Mouse (Mus musculus): ENCODE measurements at regions not wholly inside any gene's neighbourhood (a gene's known extent, or its start where the extent isn't known, plus 50 kb on each side); places are given as distances from the start of the nearest gene placed in this dataset.
"Not testable (repeated sequence)": the region's sequence is repeated elsewhere in the genome, so short reads cannot be mapped to it uniquely, and the experiment has no call there.

DNA sequence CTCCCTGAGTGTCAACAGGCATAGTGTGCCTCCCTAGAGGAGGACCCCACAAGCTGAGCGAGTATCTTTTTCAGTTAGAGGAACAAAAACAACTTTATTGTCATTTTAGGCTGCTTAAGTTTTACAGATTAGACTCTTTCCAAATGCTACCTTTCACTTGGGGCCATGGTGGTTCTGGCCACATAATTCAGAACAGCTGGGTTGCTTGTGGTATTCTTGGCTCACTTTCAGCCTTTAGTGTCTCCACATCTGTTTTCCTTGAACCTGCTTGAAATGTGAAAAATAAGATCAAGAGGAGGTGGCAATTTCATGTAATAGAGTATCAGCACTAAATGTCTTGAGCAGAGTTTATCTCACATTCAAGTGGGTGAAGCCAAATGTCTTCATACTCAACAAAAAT is 402.7 kb upstream of the Ptger4 start:
- no peak for DNase-seq

DNA sequence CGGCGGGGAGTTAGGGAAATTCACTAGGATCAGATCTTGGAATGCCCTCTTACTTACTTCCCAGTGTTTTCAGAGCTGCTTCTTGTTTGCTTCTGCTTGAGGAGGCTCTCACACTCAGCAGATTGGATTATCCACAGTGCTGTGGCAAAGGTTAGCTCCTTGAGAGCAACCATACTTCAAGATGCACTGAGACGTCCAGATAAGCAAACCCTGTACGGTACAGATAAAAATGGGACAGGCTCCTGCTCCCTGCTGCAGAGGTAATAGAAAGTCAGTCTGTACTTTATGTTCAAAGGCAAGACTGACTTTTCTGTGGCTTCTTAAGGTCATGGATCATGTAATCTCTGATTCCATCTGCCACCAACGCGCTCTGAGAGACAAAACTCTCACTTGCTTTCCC is 414.8 kb upstream of the Ptger4 start:
- DNase-seq: no peak

DNA sequence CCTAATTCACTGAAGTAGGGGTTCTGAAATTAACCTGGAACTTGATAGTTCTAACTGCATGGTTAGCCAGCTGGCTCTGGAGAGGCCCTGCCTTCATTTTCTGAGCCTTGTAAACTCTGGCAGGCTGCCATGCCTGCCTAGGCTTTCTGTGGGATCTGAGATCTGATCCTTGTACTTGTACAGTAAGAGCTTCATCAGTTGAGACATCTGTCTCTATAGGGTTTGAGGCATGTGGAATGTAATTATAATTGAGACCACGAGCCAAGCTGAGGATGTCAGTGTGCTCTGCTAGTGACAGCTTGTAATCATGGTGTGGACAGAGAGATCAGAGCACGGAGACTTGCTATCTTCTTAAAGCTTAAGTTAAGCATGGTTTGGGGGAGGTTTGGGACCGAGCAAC is 416.8 kb upstream of the Ptger4 start:
- DNase-seq: no peak

DNA sequence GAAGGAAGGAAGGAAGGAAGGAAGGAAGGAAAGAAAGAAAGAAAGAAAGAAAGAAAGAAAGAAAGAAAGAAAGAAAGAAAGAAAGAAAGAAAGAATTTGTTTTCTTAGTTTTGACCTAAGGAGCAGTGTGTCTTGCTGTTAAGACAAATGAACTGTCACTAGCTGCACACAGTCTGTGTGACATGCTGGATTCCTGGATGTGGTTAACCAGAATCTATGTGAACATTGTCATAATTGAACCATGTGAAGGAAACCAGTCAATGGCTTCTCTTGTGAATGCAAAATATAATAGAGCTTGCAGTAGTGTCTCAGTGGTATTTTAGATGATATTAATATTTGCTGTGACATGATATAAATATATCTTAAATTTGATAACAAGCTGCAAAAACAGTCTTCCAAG is 427.8 kb upstream of the Ptger4 start:
- DNase-seq: no peak

DNA sequence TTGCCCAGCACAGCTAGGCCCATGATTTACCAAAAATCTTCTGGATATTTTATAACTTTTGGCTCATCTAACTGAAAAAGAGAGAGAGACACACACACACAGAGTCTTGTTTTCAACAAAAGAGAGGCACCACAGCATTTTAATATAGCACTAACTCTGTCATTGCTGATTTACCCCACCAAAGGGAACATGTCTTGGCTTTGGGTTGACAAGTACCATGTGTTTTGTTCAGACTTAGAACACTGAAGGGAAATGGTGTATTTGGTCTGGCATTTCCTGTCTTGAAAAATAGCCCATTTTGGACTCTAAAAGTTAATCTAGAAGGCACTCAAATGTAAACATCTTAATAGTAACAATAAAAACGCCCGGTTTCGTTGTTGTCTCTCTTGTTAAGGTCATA is 432.7 kb upstream of the Ptger4 start:
- DNase-seq: no peak

DNA sequence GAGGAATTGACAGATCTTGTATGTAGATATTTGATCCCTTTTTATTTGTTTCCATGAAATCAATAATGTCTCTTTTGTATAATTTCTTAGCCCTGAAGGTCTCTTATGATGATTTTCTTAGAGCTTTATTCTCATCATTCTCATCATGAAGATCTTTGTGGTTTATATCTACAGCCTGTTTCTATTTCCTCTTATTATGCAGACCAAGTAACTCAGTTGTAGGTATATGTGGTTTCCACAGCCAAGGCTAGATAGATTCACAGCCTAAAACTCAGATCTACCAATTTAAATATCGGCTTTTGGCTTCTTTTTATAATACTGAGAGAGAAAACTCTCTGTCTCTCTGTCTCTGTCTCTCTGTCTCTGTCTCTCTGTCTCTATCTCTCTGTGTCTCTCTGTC is 449.8 kb upstream of the Ptger4 start:
- DNase-seq: no peak

DNA sequence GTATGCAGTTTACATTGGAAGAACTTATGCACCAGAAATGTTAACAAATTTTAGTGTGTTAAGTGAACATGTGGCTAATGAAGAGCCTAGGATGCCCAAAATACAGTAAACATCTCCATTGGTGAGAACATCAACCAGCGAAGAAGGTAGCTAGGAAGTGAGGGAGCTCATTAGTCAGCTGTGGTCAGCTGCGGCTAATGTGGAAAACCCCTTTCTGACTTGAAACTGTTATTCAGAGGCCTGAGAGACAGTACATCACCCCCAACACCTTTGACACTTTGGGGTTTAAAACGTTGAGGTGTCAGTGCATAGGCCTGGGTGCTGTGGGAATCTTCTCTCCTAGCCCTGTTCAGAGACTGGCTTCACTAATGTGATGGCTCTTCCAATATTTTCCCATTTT is 451.0 kb upstream of the Ptger4 start:
- no peak for DNase-seq

DNA sequence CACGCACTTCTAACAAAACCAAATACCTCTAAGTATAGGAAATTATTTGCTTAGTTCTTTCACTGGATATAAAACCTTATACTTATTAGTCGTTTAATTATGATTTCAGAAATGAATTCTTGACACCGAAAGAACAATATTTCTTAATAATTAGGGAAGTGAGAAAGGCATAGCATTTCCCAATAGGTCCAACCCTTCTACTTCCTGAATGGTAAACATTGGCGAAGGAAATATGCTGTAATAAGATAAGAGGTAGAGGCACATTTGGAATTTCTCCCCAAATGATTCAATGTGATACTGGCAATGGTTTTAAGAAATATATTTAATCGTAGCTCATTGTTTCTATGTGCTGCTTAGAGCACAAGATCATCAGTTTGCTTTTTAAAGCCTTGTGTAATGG is 464.5 kb upstream of the Ptger4 start:
- no peak for DNase-seq

DNA sequence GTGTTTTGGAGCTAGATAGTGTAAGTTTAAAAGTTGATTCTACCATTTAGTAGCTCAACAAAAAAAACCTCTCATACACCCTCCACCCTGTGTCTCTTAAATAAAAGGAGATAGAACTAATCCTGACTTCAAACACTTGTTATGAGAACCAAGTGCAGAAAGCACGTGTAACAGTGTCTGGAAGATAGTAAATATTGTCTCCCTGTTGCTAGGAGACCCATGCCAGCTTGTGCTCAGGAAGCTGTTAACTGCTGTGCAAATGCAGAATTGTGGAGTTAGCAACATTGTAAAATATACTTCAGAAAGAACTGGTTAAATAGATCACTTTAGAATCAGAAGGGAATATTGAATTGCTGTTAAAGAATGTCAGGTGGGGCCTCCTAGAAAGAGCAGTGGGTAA is 496.7 kb upstream of the Ptger4 start:
- DNase-seq: no peak

DNA sequence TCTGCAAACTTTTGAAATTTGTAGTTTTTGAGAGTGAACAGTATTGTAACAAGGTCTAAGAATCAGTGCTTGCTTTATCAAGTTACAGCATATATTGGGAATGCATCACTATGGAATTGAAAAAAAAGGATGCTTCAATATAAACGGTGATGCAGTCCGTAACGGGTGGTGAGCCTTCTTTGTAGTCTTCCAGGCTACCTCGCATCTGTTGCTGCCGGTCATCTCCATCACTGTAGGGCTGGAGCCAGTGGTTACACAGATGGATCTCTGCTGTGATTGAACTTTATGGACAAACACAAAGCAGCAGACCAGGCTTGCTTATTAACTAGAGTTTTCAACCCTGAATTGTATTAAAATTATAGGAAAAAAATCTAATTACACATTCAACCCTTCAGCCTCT is 499.9 kb upstream of the Ptger4 start:
- no peak for DNase-seq

DNA sequence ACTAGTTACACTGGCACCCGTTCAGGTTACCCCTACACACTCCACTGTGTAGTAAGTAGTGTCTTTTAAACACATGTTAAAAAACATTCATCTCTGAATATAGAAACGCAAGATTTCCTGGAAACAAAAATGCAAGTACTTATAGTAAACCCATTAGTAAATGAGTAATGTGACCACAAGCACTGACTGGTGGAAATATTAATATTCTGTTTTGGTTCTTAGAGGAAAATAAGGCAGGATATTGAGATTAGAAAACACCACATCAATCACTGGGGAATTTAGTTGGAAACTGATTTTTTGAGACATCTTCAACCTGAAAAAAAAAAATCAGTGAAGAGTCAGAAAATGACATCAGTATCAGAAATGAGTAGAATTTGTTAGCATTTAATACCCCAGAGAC is 514.7 kb upstream of the Ptger4 start:
- no peak for DNase-seq

DNA sequence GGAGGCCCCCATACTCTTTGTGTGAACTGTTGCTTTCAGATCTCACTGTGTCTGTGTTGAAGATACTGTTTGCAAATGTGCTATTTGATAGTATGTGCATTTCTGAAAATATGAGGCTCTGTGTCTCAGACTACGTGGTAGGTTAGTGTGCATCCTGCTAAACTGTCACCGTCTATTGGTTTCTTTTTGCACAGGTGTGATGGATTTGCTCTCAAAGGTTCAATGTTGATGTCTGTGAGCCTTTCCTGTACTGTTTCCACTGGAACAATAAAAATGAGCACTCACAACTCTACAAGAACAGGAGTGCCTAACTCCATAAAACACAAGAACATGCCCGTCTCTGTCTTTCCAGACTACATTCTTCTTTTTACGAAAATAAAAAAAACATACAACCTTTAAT is 518.2 kb upstream of the Ptger4 start:
- no peak for DNase-seq

DNA sequence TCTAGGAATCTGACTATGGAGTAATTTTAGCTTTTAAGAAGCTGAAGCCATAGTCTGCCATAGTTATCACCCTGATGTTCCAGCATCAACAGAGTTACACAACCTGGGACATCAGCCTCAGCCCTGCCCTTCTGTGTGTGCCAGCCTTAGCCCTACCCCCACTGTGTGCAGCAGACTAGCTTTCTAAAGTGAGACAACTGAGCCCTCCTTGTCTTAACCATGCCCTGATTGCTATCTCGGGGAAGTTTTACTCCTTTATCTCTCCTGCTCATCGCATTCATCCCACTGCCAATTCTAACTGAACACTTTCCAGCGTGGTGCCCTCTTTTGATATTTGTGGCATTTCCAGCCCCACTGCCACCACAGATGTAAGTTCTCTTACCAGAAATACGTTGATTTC is 522.5 kb upstream of the Dab2 start:
- DNase-seq: no peak

DNA sequence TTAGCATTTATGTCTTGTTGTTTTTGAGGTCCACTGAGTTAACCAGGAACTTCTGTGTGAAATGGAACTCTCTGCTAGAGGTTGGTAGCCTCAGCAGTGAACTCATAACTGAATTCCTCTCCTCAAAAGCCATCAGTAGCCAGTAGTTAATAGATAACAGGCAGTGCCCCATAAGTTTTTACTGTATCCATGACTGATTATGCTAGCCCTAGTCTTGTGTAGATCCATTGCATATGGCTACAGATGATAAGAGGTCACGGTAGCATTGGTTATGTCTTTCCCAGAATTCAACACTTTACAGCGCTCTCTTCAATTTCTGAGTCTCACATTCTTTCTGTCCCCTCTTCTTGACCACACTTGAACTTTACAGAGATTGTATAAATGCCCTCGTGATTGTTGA is 499.7 kb upstream of the Dab2 start:
- DNase-seq: no peak

DNA sequence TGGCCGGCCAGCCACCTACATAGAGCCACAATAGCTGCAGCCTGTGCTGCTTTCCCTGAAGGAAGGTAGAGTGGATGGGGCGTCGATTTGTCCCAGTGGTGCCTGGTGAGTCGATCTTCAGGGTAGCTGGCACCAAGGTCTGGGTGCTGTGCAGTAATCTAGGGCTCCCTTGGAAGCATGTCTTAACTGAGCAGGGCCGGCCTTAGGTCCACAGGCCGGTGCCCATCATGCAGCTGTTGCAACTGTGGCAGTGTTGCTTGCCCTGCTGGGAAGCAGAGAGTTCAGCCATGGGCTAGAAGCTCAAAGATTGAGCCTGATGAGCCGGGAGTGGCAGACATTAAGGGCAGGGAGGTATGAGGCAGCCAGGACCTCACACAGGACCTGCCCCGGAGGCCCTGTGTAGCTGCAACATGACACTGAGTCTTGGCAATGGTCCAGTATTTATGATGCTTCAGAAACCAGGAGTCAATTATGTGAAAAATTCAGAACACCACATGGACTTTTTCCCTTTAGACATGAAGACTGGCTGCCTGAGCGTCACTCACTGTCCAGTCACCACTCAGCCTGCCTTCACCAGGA is 488.3 kb upstream of the Dab2 start:
- no peak for DNase-seq

DNA sequence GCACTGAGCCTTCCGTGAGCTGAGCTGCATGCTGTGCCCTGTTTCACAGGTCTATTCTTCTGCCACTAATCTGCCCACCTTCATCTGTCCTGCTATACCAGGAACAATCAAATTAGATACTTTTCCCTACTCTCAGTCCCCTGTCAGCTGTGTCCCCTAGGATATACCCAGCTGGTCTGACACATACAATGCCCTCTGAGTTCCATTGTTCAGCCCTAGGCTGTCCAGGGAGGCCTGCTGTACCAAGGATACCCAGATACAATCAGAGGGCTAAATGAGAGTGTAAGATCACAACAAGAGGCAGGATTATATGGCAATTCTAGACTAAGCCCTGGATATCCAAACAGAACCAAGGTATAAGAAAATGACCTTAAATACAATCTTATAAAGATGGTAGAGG is 487.6 kb upstream of the Dab2 start:
- no peak for DNase-seq

DNA sequence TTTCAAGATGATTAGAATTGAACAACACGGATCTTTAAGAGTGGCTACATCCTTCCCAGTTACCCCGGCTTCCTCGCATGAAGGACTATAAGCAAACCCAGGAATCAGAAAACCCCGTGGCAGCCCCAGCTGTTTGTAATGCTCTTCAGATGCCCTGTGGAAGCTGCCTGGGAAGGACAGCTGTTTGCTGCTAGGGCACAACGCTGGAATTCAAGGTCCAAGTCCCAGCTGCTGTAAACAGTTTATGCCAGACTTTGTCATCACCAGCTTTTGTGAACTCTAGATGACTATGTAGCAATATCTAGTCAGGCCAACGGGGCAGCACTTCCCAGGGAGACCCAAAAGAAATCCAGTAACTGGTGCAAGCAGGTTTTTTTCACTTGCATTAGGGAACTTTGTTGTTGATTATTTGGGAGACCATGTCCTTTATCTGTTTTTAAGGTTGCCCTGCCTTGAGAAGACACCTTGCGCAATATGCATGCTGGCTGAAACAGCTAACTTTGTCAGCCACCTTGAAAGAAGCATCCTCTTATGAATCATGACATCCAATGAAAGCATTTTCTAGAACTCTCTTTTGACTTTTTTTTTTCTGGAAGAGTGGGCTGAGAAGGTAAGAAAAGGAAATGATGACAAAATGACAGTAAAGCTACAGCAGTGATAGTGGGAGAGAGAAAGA is 481.5 kb upstream of the Dab2 start:
- no peak for DNase-seq

DNA sequence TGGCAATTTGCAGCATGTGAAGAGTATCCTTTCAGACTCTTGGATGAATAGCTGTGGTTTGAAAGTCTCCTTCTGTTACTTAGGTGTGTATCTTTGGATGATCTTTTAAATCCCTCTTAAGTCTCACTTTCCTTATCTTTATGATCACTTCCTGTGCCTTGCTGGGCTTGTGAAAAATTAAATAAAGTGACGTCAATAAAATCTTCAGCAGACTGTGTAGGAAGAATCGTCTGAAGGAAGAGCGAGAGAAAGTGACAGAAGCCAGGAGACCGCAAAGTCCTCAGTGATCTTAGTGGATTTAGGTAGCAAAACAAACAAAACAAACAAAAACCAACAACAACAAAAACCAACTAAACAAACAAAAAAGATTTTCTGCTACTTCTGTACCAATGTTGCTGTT is 459.6 kb upstream of the Dab2 start:
- no peak for DNase-seq

DNA sequence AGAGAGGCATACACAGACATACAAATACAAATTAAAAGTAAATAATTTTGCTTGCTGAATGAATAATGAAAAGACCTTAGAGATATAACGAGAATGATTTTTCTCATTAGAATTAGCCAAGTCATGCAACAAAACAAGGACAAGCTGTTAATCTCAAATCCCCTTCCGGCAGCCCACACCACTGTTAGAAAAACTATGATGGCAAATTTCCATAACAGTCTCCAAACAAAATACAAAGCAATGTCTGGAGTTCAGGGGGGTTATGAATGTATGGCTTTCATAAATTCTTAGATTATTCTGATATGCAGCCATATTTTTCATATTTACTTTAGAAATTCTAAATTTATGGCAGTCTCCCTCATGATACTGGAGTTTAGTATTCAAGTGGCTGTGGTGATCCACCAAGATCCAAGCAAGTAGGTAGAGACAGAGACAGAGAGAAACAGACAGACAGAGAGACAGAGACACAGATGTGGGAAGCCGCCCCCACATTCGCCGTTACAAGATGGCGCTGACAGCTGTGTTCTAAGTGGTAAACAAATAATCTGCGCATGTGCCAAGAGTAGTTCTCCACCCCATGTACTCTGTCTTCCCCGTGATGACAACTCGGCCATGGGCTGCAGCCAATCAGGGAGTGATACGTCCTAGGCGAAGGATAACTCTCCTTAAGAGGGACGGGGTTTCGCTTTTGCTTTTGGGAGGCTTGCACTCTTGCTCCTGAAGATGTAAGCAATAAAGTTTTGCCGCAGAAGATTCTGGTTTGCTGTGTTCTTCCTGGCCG is 458.0 kb upstream of the Dab2 start:
- DNase-seq: not testable (repeated sequence)

DNA sequence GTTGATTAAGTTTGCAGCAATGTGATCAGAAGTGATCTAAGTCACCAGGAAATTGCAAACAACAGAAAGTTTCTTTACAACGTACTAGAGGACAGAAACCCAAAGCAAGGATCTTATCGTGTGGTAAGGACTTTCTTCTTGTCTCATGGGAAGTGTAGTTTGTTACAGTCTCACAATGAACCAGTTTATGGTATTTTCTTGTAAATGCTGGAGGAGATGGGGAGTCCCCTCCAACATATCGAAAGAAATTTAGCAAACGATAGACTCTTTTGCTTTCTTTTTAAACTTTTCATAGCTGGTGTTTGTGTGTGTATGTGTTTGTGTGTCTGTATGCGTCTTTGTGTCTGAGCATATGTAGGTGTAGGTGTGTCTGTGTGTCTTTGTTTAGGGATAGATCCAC is 453.0 kb upstream of the Dab2 start:
- no peak for DNase-seq

DNA sequence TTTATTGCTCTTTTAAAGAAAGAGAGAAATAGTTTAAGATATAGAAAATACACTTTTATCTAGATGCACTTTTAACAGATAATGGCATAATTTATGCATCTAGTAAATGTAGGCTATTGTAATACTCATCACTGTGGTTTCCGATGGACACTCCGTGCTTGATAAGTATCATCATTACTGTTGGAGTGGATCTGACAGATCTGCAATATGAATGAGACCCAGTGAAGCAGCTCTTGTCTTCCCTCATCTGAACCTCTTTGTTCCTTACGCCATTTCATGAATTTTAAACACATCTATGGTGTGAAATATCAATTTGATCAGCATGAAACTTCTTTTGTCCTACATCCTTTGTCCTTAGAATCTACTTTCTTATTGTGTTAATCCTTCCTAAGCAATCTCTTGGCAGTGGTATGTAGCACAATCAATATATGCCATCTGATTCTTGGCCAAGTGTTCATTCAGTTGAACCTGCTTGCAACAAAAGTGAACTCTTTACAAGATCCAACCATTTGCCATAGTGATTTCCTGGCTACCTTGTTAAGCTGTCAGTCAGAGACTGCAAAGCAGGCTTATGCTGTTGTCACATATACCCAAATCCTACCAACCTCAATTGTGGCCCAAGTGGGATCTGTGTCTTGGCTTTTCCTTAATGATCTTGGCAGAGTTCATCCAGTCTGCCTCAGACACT is 452.0 kb upstream of the Dab2 start:
- no peak for DNase-seq

DNA sequence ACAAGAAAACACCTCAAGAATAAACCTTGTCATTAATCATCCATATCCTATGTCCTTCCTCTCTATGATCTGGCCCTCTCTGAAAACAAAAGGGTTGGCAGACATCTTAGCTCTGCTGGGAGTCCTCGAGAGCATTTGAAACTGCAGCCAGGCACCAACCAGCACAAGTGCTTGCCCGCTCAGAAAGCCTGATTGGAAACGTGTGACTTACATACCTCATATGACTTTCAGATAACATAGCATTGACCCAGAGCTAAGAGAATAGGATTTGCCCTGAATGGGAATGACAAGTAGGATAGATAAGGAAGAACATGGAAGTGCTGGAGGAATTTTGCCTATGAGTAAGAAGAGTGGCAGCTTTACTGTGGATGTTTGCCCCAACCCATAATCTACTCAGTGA is 447.1 kb upstream of the Dab2 start:
- no peak for DNase-seq

DNA sequence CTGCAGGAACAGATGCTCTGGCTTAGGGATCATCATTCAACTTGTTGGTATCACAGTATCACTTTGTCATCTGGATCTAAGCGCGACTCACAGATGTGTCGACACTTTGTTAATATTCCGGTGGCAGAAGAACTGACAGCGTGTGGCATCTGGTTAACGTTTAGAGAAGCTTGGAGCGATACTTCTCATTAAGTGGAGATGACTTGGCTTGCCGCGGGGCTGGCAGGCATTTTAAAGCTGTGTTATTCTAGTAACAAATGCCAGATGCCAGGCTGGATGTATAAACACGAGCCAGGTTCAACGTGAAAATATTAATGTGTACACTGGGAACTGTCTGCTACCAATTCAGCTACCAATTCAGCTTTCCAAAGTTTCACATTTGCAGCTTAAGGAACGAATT is 430.3 kb upstream of the Dab2 start:
- no peak for DNase-seq

Measured in adrenal gland, postnatal 14 days (tissue).